Mouse (Mus musculus): ENCODE measurements around the gene Trim58. TPM values are rescaled to one million over a fixed set of nuclear protein-coding genes. Genes with fewer than 3 reads are reported as not detected.

Gene Trim58
- polyA plus RNA-seq, 1 experiment from 2014 or later = 0.09 TPM

DNA sequence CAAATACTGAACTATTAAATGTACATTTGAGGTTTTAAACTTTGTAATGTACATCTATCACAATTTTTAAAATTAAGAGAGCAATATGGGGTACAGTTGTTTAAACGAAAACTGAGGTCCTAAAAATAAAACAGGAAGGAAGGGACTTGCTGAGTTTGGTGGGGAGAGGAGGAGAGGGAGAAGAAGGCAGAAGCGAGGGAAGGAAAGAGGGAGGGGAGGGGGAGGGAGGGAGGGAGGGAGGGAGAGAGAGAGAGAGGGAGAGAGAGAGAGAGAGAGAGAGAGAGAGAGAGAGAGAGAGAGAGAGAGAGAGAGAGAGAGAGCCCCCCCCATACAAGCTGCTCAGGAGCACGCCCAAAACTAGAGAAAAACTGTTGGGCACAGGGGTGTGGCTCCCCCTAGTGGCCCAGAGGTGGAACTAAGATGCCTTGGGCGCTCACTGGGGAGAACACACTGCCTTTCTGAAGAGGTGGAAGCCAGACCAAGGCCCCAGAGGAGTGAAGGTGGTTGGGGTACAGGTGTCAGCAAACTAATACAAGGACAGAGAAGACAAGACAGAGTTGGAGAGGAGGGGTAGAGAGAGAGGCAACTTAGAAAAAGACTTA is 3.8 kb upstream of the Trim58 start:
- Histone ChIP-seq H3K9ac (replicated peaks; ENCODE audit: low read length) (no peak overlapping the region), H3K27me3 (ENCODE audit: control insufficient read depth, insufficient read depth, low read length) (peaks cover 7% of the 10 kb centered on the region; the same call in 1 of the 2 replicates), H3K36me3 (ENCODE audit: control insufficient read depth, insufficient read depth, low read length) (no peaks in the 10 kb centered on the region), H3K27ac (replicated peaks; ENCODE audit: low read depth, low read length) (no peak overlapping the region), H3K9me3 (ENCODE audit: control insufficient read depth, low read length) (no peaks in the 10 kb centered on the region), H3K4me1 (ENCODE audit: control insufficient read depth, insufficient read depth, low read length) (peaks cover 7% of the 10 kb centered on the region; the same call in 1 of the 2 replicates), H3K4me3 (replicated peaks; ENCODE audit: low read depth, low read length) (no peak overlapping the region), H3K4me2 (ENCODE audit: low read length) (no peak overlapping the region)
- ATAC-seq (ENCODE audit: low FRiP score, low TSS enrichment) (no peak), DNase-seq (peak; percentile 63)
- WGBS = 30% methylated on average over 4 of the region's 4 CpGs

DNA sequence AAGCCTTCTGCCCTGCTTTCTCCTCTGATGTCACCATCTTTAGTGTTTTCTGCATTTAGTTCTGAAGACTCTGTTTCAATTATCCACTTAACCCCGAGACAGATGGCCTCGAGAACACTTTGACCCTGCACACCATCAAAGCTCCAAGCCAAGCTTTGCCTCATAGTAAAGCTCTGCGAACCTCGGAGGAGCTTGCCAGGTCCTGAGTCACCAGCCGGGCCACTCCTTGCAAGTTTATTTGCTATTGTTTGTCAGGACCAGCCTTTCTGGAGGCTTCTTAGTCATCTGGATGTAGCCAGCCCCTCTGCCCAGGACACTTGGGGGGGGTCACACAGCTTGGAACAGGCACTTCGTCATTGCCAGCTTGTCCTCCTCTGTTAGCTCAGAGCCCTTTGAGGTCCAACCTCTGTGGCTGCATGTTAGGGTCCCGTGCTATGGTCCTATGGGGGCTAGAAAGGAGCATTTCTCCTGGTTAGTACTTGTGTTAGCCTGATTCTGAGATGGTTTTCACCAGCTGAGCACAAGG is 2.0 kb upstream of the Trim58 start:
- Histone ChIP-seq H3K27ac (replicated peaks; ENCODE audit: low read depth, low read length) (no peak overlapping the region), H3K4me1 (ENCODE audit: control insufficient read depth, insufficient read depth, low read length) (peaks cover 7% of the 10 kb centered on the region; the same call in 1 of the 2 replicates), H3K9me3 (ENCODE audit: control insufficient read depth, low read length) (no peaks in the 10 kb centered on the region), H3K36me3 (ENCODE audit: control insufficient read depth, insufficient read depth, low read length) (no peaks in the 10 kb centered on the region), H3K4me2 (ENCODE audit: low read length) (no peak overlapping the region), H3K9ac (replicated peaks; ENCODE audit: low read length) (no peak overlapping the region), H3K27me3 (ENCODE audit: control insufficient read depth, insufficient read depth, low read length) (peaks cover 14% of the 10 kb centered on the region; the same call in 1 of the 2 replicates), H3K4me3 (replicated peaks; ENCODE audit: low read depth, low read length) (no peak overlapping the region)
- ATAC-seq (ENCODE audit: low FRiP score, low TSS enrichment) (no peak), DNase-seq (no peak)
- WGBS = 73% methylated on average over 7 of the region's 7 CpGs

DNA sequence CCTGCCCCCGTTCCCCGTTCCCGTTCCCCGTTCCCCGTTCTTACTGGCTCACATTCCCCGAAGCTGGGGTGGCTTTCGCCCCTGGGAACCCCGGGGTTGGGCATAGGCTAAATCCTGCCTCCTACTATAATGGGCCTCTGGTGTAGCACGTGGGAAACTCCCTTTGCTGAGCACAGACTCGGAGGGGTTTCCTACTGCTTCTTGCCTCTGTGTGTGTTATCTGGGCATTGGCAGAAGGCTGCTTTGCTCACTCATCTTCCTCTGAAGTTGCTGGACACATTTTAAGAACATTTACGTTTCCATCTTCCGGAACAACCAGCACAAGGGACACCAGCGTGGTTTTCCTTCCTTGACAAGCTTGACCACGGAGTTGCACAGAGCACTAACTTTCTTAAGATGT is 792 bp downstream of the Trim58 start:
- ATAC-seq (ENCODE audit: low FRiP score, low TSS enrichment) = no peak
- peak; percentile 8 for DNase-seq
- peaks cover 7% of the 10 kb centered on the region; the same call in 1 of the 2 replicates for H3K4me1 ChIP-seq (ENCODE audit: control insufficient read depth, insufficient read depth, low read length)
- H3K9me3 ChIP-seq (ENCODE audit: control insufficient read depth, low read length) = no peaks in the 10 kb centered on the region
- no peaks in the 10 kb centered on the region for H3K36me3 ChIP-seq (ENCODE audit: control insufficient read depth, insufficient read depth, low read length)
- WGBS = 27% methylated on average over 14 of the region's 14 CpGs
- H3K27me3 ChIP-seq (ENCODE audit: control insufficient read depth, insufficient read depth, low read length) = peaks cover 14% of the 10 kb centered on the region; the same call in 1 of the 2 replicates
- peak overlapping the region; percentile 54; the same call in 1 of the 2 replicates for H3K9ac ChIP-seq (replicated peaks; ENCODE audit: low read length)
- H3K27ac ChIP-seq (replicated peaks; ENCODE audit: low read depth, low read length) = no peak overlapping the region
- H3K4me2 ChIP-seq (ENCODE audit: low read length) = peak overlapping the region; percentile 94
- peak overlapping the region; percentile 41 for H3K4me3 ChIP-seq (replicated peaks; ENCODE audit: low read depth, low read length)

DNA sequence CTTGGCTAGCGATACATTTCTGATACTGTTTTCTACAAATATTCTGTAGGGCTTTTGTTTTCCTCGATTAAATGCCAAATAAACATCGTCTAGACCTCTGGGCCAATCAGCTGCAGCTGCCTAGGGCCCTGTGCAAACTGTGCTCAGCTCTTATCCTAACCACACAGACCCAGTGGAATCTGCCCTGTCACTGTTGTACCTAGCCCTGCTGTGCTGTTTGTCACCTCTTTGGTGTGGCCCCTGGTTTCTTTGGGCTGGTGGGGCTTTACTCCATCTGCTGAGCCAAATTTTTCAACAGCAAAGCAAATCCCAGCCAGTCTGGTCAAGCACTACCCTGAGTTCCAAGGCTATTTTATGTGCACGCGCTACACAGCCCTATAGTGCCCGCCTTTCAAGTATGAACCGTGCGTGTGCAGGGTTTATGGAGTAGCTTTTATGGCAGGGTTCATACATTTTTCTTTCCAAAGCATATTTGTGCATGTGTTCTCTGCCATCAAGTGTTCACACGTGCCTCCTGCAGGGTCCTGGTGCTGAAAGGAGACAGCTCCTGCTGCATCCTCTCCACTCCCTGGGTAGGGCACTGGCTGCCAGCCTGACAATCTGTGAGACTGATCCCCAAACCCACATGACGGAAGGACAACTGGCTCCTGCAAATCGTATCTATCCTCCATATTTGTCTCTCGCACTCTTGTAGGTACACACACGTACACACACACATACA is 1.5 kb downstream of the Trim58 start:
- ATAC-seq (ENCODE audit: low FRiP score, low TSS enrichment) (no peak), DNase-seq (no peak)
- Histone ChIP-seq H3K4me1 (ENCODE audit: control insufficient read depth, insufficient read depth, low read length) (peaks cover 7% of the 10 kb centered on the region; the same call in 1 of the 2 replicates), H3K9ac (replicated peaks; ENCODE audit: low read length) (no peak overlapping the region), H3K9me3 (ENCODE audit: control insufficient read depth, low read length) (no peaks in the 10 kb centered on the region), H3K4me2 (ENCODE audit: low read length) (no peak overlapping the region), H3K27ac (replicated peaks; ENCODE audit: low read depth, low read length) (no peak overlapping the region), H3K4me3 (replicated peaks; ENCODE audit: low read depth, low read length) (no peak overlapping the region), H3K36me3 (ENCODE audit: control insufficient read depth, insufficient read depth, low read length) (no peaks in the 10 kb centered on the region), H3K27me3 (ENCODE audit: control insufficient read depth, insufficient read depth, low read length) (peaks cover 14% of the 10 kb centered on the region; the same call in 1 of the 2 replicates)
- 86% methylated on average over 13 of the region's 13 CpGs for WGBS

DNA sequence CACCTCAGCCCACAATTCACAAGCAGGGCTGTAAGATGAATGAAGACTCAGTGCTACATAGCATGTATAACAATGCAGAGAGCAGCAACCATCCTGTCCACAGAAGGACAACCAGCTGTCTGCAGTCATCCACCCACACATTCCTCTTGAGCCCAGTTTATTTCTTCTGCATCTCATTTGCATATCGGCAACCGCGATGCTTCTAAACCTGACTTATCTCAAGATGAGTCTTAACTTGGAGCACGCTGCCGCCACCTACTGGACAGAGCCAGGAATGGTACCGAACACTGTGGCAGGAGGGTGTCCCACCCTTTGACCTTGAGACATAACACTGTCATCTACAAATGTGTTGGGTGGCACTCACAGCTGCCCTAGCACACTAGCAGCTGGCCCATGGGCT is 3.1 kb downstream of the Trim58 start:
- no peak overlapping the region for H3K4me2 ChIP-seq (ENCODE audit: low read length)
- H3K4me1 ChIP-seq (ENCODE audit: control insufficient read depth, insufficient read depth, low read length) = peaks cover 7% of the 10 kb centered on the region; the same call in 1 of the 2 replicates
- 38% methylated on average over 6 of the region's 6 CpGs for WGBS
- peak; percentile 41 for DNase-seq
- H3K4me3 ChIP-seq (replicated peaks; ENCODE audit: low read depth, low read length) = no peak overlapping the region
- H3K27me3 ChIP-seq (ENCODE audit: control insufficient read depth, insufficient read depth, low read length) = peaks cover 14% of the 10 kb centered on the region; the same call in 1 of the 2 replicates
- H3K9me3 ChIP-seq (ENCODE audit: control insufficient read depth, low read length) = no peaks in the 10 kb centered on the region
- ATAC-seq (ENCODE audit: low FRiP score, low TSS enrichment) = no peak
- H3K36me3 ChIP-seq (ENCODE audit: control insufficient read depth, insufficient read depth, low read length) = no peaks in the 10 kb centered on the region
- H3K27ac ChIP-seq (replicated peaks; ENCODE audit: low read depth, low read length) = no peak overlapping the region
- no peak overlapping the region for H3K9ac ChIP-seq (replicated peaks; ENCODE audit: low read length)

DNA sequence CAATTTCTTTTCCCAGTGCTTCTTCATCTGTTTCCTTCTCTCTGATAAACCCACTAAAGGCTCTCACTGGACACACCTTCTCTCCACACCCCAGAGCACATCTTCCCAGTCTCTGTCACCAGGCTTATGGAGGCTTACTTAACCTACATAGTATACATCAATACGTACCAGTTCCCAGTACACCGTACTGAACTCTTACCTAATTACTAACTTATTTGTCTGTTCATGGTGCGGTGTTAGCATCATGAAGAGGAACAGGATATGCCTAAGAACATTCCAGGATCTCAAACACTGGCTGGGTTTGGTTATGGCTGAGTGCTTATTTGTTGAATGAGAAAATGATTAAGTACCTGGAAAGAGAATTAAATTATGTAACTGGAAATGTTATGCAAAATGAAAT is 14.9 kb downstream of the Trim58 start:
- WGBS = 93% methylated on average over 3 of the region's 3 CpGs
- no peak overlapping the region for H3K4me3 ChIP-seq (replicated peaks; ENCODE audit: low read depth, low read length)
- no peaks in the 10 kb centered on the region for H3K9me3 ChIP-seq (ENCODE audit: control insufficient read depth, low read length)
- ATAC-seq (ENCODE audit: low FRiP score, low TSS enrichment) = no peak
- no peaks in the 10 kb centered on the region for H3K36me3 ChIP-seq (ENCODE audit: control insufficient read depth, insufficient read depth, low read length)
- no peaks in the 10 kb centered on the region for H3K27me3 ChIP-seq (ENCODE audit: control insufficient read depth, insufficient read depth, low read length)
- DNase-seq = no peak
- H3K4me2 ChIP-seq (ENCODE audit: low read length) = no peak overlapping the region
- H3K27ac ChIP-seq (replicated peaks; ENCODE audit: low read depth, low read length) = no peak overlapping the region
- no peak overlapping the region for H3K9ac ChIP-seq (replicated peaks; ENCODE audit: low read length)
- no peaks in the 10 kb centered on the region for H3K4me1 ChIP-seq (ENCODE audit: control insufficient read depth, insufficient read depth, low read length)

DNA sequence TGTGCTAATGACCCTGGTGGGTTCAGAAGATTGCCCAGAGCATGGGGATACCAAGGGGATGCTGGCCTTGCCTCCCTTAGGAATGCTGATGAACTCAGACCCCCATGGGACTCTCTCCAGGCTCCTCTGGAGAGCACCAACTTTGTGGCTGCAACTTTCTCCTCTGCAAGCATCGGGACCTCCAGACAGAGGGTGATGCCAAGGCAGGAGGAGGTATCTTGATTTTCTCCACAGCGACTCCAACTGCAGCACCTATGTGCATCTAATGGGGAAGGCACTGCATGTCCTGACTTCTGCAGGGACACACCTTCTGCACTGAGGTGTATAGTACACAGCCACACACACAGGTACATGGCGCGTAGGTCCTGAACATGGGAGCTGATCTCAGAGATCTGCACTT is 18.3 kb downstream of the Trim58 start, which contains the start of gene Olfr322:
Gene Olfr322, plus strand, starts transcription at position 187 of the 400 bp plus-strand sequence.
- 91% methylated on average over 4 of the region's 4 CpGs for WGBS
- no peaks in the 10 kb centered on the region for H3K9me3 ChIP-seq (ENCODE audit: control insufficient read depth, low read length)
- H3K9ac ChIP-seq (replicated peaks; ENCODE audit: low read length) = no peak within 1 kb of the TSS
- ATAC-seq (ENCODE audit: low FRiP score, low TSS enrichment) (no peak), DNase-seq (no peak)
- H3K4me3 ChIP-seq (replicated peaks; ENCODE audit: low read depth, low read length) = no peak within 1 kb of the TSS
- no peaks in the 10 kb centered on the region for H3K4me1 ChIP-seq (ENCODE audit: control insufficient read depth, insufficient read depth, low read length)
- H3K27me3 ChIP-seq (ENCODE audit: control insufficient read depth, insufficient read depth, low read length) = no peaks in the 10 kb centered on the region
- no peak within 1 kb of the TSS for H3K4me2 ChIP-seq (ENCODE audit: low read length)
- H3K27ac ChIP-seq (replicated peaks; ENCODE audit: low read depth, low read length) = no peak within 1 kb of the TSS
- H3K36me3 ChIP-seq (ENCODE audit: control insufficient read depth, insufficient read depth, low read length) = no peaks in the 10 kb centered on the region

DNA sequence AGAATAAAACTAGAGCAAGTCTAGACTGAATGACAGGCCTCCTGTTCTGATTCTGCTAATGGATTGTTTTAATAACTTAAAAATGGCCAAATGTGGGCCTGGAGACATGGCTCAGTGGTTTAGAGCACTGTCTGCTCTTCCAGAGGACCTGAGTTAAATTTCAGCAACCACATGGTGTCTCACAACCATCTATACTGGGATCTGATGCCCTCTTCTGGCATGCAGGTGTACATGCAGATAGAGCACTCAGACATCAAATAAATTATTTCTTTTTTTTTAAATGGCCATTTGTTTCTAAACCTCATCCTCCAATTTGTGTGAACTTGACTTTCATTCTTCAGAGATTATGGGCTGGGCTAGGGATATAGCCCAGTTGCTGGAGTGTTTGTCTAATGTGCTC is 29.0 kb downstream of the Trim58 start:
- H3K4me1 ChIP-seq (ENCODE audit: control insufficient read depth, insufficient read depth, low read length) = no peaks in the 10 kb centered on the region
- no peak overlapping the region for H3K4me2 ChIP-seq (ENCODE audit: low read length)
- no peak overlapping the region for H3K4me3 ChIP-seq (replicated peaks; ENCODE audit: low read depth, low read length)
- no peak for DNase-seq
- H3K9ac ChIP-seq (replicated peaks; ENCODE audit: low read length) = no peak overlapping the region
- H3K27ac ChIP-seq (replicated peaks; ENCODE audit: low read depth, low read length) = no peak overlapping the region
- ATAC-seq (ENCODE audit: low FRiP score, low TSS enrichment) = no peak
- H3K36me3 ChIP-seq (ENCODE audit: control insufficient read depth, insufficient read depth, low read length) = no peaks in the 10 kb centered on the region
- no peaks in the 10 kb centered on the region for H3K27me3 ChIP-seq (ENCODE audit: control insufficient read depth, insufficient read depth, low read length)
- no peaks in the 10 kb centered on the region for H3K9me3 ChIP-seq (ENCODE audit: control insufficient read depth, low read length)
